Mouse (Mus musculus) frontal cortex, adult 2 months (tissue): ENCODE results near the gene Rbms3. TPM values are rescaled to one million over a fixed set of nuclear protein-coding genes. Genes with fewer than 3 reads are reported as not detected.
A peak's percentile ranks its signal among the peaks of the same experiment; 100 is the strongest.

Experiments
- DNase-seq, 2 experiments: peaks; one replicate each; pipeline ENCODE4 v3.0.0; 2022; ENCODE audit warnings: low spot score in 1 of 2; ENCODE audit errors: extremely low spot score in 1 of 2
- polyA plus RNA-seq: library from polyadenylated mRNA; depleted of rRNA; stranded (reverse); fragments of >200 nt; gene quantifications from 2 replicates; pipeline ENCODE4 v1.2.3, GENCODE M21; 2012

The Rbms3 gene
- polyA plus RNA-seq, 1 experiment, result 5.7 TPM

DNA sequence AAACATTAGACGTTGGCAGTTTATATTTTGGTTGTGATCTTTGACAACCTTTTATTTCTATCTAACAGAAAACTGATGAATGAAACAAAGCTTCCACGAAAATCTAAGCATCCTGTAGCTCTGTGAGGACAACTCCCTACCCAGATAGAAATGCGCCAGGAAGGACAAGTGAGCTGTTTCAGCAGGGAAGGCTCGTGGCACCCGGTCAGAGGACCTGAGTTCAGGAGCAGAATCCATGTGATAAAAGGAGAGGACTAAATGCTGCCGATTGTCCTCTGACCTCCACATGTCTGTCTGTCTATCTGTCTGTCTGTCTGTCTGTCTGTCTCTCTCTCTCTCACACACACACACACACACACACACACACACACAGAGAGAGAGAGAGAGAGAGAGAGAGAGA, 757.4 kb downstream of the Rbms3 start:
- DNase-seq, result no peak

DNA sequence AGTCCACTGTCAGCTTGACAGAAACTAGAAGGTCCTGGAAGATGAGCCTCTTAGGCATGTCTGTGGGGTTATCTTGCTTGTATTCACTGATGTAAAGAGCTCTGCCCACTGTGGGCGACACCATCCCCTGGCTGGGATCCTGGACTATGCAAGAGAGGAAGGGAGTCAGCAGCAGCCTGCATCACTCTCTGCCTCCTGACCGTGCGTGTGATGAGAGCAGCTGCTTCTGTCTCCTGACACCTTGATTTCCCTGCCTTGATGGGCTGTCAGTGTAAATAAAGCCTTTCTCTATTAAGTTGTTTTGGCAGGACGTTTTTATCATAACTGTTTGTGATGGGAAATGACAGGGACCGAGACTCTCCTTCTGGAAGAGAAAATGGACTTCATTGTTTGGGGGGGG, 758.1 kb downstream of the Rbms3 start:
- no peak for DNase-seq

DNA sequence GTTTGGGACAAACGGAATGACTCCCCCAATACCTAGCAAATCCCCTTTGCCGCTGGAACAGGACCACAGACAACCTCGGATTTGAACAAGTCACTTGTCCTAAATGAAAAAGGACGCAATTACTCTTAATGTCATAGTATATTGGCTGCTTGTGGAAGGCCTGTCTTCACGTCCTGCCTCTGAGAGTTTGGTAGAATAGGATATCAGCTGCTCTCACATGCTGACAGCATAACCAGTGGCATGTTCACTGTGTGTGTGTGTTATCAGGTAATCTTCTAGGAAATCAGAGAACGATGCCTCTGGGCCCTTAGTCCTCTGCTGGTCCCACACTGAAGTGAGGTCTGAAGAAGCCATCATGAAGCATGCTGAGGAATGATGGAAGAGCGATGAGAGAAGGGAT, 763.7 kb downstream of the Rbms3 start:
- DNase-seq, result no peak

- DNase-seq, result no peak
Observed at GRCm38 (mm10) chr9:116863626-116864025, 766.1 kb downstream of the Rbms3 start.

GRCm38 (mm10) chr9:116862341-116862740, 767.4 kb downstream of the Rbms3 start:
- DNase-seq, result no peak

- DNase-seq, result no peak
Observed at GRCm38 (mm10) chr9:116857861-116858595, 771.7 kb downstream of the Rbms3 start.

- peak in 1 of 2 experiments; percentile 6 for DNase-seq
Observed at GRCm38 (mm10) chr9:116857151-116857550, 772.6 kb downstream of the Rbms3 start.

GRCm38 (mm10) chr9:116855744-116856143, 774.0 kb downstream of the Rbms3 start:
- no peak for DNase-seq

DNA sequence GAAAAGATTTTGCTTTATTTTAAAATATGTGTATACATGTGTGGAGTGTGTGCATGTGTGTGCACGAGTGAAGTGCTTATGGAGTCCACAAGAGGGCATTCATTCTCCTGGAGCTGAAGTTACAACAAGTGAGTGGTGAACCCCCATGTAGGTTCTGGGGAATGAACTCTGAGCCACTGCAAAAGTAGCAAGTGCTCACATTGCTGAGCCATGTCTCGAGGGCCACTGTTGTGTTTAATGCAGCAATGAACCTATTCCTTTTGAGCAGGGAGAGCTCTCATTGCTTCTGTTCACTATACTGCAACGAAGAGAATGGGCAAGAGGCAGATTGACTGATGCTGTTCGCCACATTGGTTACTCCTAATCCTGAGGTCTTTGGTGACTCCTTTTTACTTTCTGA, 780.8 kb downstream of the Rbms3 start:
- no peak for DNase-seq

GRCm38 (mm10) chr9:116848166-116848565, 781.5 kb downstream of the Rbms3 start:
- no peak for DNase-seq

DNA sequence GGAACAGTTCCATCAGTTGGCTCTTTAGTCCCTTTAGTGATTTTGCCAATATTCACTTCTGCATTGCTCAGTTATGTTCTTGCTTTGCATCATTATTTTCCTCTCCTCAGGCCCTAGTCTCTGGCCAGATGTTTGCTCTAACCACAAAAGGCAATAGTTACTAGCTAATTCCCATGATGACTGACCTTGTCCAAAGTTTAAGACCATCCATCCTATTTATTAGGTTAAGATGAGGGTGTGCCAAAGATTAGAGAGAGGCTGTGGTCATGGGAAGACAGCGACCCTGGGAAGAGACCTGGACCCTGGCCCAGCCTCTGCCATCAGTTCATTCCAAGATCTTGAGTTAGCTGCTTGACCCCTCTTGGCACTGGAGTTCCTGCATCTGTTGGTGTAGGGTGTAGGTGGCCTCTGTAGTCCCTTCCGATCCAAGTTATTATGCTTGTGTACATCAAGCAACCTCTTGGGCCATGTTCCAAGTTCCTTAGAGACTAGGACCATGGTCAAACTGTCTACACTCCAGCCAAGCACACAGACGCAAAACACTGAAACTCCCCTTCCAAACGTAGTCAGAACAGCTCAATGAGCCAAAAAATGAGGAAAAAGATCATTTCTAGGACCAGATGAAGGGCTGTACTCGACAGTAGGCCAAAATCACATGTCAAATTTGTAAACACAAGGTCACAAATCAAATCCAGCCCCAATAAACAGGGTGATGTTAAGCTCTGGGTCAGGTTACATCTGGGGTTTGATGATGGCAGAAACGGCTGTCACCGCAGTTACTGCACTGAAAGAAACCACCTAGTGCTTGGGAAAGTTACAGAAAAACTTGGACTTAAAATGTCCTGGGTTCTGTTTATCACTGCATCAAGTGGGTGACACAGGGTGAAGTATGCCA, 782.2 kb downstream of the Rbms3 start:
- no peak for DNase-seq

DNA sequence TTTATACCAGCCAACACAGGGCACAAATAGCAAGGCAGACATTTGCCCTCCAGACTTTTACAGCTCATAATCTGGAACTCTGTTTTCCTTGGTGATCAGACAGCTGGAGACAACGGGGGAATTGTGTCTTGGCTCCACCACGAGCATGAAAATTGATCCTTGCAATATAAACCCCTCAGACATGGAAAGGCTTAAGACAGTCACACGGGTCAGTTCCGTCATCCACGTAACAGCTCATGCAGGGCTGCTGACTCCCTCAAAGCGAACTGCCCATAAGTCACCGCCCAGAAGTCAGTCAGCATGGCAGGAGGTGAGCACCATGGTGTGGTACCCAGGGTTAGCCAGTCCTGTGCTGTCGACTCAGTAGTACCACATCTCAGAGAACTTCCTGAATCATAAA, 794.8 kb downstream of the Rbms3 start:
- no peak for DNase-seq

GRCm38 (mm10) chr9:116833677-116834076, 796.0 kb downstream of the Rbms3 start:
- no peak for DNase-seq

DNA sequence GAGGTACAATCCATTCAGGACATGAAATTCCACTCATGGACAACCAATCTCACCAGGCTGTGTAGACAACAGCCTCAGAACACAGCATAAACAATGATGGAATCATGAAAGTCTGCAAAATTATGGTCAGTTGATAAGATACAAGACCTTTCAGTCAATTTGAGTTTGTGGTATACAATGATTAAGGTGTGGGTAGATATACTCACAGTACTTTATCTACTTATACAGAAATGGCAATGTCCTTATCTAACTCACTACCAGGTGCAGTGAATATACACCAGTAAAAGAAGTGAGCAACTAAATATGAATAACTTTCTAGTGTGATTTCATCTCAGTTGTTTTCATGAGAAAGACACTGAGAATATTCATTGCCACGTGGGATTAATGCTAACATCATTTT, 796.9 kb downstream of the Rbms3 start:
- DNase-seq, result no peak

DNA sequence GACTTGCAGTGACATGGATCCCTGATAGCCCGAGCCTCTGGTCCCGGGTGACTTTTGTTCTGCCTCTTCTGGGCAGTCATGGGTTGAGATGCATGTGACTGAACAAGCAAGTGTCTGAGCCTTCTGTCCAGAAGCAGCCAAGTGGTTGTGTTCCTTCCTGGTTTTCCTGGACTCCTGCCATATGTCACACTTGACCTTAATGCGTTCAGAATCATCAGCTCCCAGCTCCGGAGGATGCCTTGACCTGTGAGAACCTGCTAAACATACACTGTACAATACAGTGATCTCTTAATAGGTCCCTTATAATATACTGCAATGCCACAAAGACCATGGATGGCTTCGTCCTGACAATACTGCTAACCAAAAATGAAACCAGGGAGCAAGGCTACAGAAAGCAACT, 798.3 kb downstream of the Rbms3 start:
- no peak for DNase-seq

GRCm38 (mm10) chr9:116829929-116830328, 799.8 kb downstream of the Rbms3 start:
- DNase-seq, result no peak

- DNase-seq, result no peak
Observed at GRCm38 (mm10) chr9:116821601-116822000, 808.1 kb downstream of the Rbms3 start.

- DNase-seq, result no peak
Observed at GRCm38 (mm10) chr9:116817196-116817595, 812.5 kb downstream of the Rbms3 start.

DNA sequence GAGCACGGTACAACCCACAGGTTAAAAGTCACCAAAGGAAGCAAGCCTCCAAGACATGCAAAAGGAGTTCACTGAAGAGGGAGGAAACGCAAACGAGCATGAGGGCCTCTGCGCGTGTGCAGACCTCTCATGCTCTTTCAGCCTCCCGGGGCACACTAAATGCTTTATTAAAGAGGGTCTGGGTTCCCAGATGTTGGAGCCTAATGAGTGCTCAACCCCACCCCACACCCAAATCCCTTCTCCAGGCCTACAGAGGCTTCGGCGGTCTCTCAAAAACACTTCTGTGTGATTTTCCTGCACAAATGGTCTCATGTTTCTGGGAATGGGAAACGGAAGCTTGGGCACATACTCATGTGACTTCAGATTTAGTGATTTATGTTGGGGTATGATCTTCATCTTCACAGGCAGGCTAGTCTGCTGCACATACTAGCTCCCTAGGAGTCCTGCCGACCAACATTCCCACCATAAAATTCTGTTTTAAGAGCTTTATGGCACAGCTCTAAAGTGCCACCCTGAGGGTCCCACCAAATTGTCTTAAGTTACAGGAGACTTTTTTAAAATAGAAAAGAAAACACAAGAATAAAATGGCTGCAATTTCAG, 815.1 kb downstream of the Rbms3 start:
- no peak for DNase-seq

GRCm38 (mm10) chr9:116813396-116813795, 816.3 kb downstream of the Rbms3 start:
- DNase-seq, result no peak

DNA sequence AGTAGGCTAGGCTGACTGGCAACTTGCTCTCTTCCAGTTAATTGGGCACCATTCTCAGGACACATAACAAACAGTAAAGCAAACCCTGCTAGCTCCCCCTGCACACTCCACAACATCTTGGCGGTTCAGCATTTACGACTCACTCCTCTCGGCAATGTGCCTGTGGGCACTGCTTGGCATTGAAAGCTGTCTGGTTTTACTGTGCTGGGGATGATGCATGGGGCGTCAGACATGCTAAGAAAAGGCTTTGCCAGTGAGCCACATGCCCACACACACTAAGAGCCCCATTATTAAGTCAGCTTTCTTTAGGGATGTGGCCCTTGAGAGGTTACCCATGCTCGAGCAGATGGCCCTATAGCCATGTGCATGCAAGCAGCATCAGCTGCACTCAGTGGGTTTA, 820.5 kb downstream of the Rbms3 start:
- no peak for DNase-seq
